Mouse (Mus musculus): Measurements from ENCODE around the gene Elk3.
"Not testable (repeated sequence)": the region's sequence is repeated elsewhere in the genome, so short reads cannot be mapped to it uniquely, and the experiment has no call there.

Gene Elk3

DNA sequence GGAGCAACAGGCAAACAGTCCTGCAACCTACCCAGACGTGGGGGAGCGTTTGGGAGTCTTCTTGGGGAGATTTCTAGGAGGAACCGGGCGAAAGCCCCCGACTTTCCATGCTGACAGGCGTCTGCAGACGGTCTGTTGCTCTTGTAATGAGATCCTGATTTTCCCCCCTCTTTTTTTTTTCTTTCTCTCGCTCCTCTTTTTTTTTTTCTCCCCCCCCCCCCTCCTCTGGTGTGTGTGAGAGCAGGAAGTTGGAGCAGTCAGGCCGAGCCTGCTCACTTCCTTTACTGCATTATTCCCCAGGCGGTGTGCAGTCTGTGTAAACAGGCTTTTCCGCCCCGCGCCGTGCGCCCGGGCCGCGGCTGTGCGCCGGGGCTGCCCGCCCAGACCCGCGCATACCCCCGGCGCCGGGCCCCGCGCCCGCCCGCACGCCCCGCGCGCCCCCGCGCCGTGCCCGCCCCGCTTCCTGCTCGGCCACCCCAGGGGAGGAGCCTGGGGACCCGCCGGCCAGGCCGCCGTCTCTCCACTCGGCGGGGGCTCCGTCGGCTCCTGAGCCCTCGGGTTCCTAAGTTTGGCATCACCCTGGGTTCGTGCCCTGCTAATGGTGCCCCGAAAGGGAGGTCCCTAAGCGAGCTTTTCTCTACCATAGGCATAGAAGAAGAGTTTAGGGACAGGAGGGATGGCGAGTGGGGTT is at the start of gene Elk3:
TSS of gene Elk3 (minus strand) at position 415 of the 691 bp plus-strand sequence.
- DNase-seq (ENCODE audit: low read depth, low spot score): no peak

DNA sequence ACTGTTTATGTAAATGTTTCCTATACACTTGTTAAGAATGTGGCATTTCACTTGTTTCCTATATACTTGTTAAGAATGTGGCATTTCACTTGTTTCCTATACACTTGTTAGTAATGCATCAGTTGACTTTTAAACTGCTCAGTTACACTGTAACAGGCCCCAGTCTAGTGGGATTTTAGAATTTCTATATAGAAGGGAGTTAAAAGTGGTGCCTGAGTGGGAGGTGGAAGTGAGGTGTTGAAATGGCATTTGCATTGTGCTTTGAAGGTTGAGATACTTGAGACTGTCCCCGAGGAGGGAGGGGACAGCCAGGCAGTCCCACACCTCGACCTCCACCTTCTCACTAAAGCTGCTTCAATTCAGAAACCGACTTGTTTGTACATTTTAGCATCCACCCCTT is 49.7 kb upstream of the Elk3 start:
- no peak for DNase-seq (ENCODE audit: low read depth, low spot score)

DNA sequence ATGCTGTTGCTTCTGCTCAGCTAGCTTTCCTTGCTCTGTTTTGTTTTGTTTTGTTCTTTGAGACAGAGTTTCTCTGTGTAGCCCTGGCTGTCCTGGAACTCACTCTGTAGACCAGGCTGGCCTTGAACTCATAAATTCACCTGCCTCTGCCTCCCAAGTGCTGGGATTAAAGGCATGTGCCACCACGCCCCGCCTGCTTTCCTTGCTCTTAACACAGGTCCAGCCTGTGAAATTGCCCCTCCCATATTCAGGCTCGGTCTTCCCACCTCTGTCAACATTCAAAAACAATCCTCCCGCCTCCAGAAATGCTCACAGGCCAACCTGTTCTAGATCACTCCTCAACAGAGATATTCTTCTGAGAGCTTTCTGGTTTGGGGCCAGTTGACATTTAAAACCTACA is 49.3 kb upstream of the Elk3 start:
- not testable (repeated sequence) for DNase-seq (ENCODE audit: low read depth, low spot score)

DNA sequence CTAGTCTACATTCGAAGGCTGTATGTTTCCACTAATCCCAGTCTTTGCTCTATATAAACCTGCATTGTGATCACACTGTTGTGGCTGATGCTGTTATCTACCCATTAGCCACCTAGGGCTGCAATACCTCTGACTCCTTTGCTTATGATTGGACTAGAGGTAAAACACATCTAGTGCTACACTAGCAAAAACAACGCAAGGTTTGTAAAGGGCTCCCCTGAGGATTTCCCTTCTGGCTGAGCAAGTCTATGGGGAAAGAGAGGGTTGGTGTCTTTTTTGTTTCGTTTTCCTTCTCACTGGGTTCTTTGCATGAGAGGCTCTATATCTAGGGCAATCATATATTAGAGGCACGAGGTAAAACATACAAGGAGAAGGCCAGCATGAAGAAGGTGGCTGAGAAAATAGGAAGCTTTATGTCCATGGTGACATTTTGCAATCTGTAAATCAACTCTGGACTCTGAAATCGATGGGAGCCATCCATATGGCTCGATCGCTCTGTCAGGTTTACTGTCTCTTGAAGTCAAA is 48.5 kb upstream of the Elk3 start:
- DNase-seq (ENCODE audit: low read depth, low spot score): no peak

DNA sequence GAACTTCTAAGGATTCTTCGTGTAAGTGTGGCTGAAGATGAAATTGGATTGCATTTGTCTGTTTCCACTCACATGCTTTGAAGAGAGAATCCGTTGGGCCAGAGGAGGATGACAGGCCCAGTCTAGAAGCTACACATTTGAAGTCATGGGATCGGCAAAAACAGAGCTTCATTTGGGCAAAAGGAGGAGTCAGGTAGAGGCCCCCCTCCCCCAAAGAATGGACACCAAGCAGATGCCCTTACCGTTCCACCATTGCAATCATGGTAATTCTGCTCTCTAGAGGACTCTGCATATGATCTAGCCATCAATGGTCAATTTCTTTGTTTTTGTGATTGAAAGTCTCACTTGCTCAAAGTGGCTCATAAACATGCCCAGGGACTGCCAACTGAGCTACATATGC is 47.9 kb upstream of the Elk3 start:
- DNase-seq (ENCODE audit: low read depth, low spot score): no peak

DNA sequence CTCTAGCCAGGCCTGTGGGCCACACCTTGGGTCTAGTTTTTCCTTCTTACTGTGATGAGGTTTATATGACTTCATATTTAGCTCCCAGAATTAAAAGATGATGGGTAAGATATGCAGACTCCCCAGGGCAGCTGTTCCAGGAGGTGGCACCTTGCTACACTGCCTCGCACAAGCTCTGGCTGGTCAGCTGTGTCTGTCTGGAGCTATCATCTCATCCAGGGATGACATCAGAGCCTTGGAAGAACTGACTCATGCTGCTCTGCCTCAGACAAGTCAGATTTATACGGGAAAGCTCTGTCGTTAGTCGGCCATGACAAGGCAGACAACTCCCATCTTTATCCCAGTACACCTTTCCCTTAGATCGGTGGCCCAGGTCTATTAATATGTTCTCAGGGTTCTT is 46.2 kb upstream of the Elk3 start:
- DNase-seq (ENCODE audit: low read depth, low spot score): no peak

DNA sequence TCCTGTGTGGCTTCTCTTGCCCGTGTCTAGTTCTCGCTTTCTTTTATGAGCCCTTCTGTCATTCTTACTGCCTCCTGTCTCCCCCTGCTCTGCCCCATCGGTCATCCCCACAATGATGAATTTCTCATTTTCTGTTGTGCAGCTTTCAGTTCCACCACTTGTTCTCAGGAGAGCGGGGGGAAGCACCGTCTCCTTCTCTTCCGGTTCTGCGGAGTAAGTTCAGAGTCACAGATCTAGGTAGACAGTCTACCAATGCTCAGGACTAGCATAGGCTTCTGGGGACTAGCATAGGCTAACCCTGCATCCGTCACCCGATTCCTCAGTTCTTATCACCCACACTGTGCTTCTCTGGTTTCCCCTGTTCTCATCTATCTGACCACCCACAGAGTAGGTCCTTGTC is 45.2 kb upstream of the Elk3 start:
- DNase-seq (ENCODE audit: low read depth, low spot score): no peak

DNA sequence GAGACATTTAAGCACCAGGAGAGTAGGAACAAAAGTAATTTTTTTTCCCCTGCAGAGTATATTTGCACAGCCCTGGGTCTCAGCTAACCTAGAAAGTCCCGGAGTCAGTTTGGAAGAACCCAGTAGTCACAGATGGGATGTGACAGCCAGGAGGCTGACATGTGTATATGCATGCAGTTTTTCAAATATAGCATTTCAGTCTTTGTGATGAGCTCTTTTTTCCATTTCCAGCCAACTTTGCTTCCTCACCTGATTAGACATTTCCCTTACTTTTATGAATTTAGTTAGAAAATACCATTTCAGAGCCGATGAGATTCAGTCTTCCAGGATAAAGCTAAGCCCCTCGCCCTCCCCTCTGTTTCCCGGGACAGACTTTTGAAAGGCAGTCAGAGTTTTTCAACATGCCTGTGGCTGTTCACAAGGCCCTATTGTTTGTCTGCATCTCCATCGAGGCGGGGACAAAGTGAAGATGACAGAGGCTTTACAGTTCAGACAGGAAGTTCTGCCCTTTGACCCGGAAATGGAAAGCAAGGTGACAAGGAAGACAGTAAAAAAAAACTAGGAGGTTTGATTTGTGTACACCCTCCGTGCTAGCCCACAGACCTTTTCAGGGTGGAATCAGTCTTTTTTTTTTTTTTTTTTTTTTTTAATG is 44.5 kb upstream of the Elk3 start:
- DNase-seq (ENCODE audit: low read depth, low spot score): no peak

DNA sequence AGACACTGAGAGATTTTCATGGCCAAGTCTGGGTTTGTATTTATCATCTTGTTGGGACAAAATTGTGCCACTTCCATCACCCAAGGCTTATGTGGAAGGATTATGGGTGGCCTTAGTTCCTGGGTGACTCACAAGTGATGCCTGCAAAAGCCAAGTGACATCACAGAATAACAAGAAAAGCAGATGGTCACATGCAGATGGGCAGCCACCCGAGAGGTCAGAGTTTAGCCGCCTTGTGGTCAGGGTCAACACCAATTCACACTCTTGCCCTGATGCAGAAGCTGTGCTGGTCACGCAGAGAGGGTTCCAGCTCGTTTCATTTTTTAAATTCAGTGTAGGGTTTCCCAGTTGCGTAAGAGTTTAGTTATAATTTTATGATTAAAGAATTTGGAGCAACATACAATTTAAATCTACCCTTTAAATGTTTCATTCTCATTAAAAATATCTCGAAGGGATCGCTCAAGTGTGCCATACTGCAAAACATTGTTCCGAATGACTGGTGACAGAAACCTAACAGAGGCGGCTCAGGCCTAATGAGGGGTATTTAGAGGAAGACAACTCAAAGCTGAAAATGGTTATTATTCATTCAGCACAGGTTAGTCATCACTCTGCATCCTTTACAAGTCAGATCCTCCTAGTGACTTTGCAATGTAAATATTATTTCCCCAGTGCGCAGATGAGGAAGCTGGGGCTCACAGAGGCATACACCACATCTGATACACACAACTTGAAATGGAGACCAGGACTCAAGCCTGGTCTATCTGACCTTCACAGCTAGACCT is 42.8 kb upstream of the Elk3 start:
- DNase-seq (ENCODE audit: low read depth, low spot score): no peak

DNA sequence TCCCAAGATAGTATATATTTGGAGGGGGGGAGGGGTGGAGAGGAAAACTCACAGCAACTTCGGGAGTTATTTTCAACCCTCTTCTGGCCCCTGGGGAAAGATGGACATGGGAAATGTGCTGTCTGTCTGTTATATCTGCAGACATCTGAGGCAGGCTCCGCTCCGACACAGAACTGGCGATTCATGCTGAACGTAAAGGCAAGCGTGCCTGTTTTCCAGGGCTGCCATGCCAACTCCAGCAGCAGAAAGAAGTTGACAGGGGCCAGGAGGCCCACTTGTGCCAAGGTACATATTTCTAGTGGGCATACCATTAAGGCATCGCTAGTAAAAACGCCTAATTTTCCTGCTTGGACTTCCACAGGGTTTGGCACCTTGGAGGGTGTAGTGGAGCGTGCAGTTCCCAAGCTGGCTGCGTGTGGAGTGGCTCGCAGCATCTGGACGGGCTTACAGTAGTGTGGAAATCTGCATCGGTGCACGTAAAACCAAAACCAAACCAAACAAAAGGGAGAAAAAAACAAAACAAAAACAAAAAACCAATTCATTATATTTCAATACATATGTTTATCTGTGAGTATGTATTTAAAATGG is 37.1 kb upstream of the Elk3 start:
- DNase-seq (ENCODE audit: low read depth, low spot score): no peak

DNA sequence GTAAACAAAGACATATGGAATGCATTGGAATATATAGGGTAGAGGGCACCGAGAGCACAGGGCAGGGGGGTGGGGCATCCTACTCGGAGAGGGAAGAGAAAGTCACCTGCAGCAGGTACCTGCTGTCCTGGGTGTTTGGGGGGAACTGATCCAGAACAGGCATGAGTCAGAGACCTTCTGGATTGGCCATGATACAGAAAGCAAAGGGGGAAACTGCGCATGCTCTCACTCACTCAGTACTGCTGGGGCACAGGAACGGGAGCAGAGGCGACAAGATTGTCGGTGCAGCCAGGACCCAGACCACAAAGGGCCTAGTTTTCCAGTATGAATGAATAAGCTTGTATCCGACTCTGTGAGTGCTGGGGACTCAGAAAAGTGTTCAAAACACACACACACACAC is 36.5 kb upstream of the Elk3 start:
- no peak for DNase-seq (ENCODE audit: low read depth, low spot score)

DNA sequence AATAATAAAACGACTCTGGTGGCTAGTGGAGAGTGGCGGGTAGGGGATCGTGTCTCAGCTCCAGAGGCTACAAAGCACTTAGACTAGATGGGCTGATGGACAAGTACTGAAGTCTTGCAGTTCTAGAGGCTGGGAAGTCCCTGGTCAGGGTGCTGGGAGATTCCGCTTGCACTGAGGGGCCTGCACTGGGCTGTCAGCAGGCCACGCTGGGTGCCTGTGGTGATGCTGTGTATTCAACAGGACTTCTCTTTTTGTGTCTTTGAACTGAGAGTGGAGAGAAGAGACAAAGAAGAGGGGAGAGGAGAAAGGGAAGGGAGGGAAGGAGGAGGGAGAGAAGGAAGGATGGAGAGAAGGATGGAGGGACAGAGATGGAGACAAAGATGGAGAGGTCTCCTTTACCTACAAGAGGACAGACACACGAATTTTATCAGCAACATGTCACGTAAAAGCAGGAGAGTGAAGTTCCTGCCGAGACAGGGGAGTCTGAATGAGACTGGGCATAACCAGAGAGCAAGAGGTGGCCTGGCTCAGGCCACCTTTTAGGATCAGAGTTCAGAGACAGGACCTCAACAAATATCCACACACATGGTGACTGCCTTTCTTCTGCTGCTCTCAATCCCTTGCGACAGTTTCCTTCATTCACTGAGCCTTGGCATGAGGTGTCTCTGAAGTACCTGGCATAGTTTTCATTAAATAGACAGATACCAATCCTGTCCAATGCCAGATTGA is 35.4 kb upstream of the Elk3 start:
- no peak for DNase-seq (ENCODE audit: low read depth, low spot score)

DNA sequence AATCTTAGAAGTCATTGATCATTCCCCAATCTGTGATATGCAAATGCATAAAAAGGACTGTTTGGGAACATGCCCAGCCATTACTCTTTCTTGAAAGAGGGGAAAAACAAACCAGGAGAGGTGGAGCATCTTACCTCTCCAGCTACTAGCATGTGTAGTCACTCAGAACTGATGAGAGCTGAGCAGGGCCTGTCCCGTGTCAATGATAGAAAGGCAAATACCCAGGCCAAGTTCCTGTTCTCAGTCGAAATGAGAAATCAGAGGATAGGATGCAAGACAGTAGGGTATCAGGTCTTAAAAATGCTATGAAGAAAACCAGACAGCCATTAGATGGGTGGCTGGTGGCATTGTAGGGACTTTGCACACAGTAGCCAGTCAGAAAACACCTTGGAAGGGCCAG is 34.6 kb upstream of the Elk3 start:
- DNase-seq (ENCODE audit: low read depth, low spot score): no peak

DNA sequence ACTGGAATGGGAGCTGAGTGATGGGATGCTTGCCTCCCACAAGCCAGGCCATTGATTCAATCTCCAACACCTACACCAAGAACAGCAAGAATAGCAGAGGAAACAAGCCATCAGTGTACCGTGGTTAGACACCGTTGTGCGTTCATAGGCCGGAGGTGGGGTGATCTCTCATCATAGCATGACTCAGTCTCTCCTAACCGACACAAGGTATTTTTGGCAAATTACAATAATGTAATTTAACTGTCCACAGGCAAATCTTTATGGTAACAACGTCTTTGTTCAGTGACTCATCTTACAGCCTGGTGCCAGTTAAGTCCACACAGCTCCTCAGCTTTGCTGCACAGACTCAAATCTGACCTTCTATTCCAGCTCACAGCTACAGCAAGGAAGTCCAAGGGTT is 32.5 kb upstream of the Elk3 start:
- DNase-seq (ENCODE audit: low read depth, low spot score): no peak

DNA sequence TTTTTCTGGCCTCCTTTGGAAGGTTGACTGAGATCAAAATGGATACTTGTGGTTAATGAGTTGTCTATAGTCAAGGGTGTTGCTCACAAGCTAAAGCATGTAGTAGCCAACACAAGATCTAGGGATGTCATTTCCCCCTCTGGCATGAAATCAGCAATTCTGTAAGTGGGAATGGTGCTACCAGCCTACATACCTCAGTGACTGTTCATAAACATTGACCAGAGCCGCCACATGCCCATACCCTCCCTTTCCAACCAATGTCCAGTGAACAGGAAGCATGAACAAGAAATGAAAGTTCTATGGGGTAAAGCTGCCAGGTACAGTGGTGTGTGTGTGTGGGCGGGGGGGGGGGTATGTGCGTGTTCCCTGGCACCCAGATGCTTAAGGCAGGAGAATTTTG is 32.1 kb upstream of the Elk3 start:
- DNase-seq (ENCODE audit: low read depth, low spot score): no peak

DNA sequence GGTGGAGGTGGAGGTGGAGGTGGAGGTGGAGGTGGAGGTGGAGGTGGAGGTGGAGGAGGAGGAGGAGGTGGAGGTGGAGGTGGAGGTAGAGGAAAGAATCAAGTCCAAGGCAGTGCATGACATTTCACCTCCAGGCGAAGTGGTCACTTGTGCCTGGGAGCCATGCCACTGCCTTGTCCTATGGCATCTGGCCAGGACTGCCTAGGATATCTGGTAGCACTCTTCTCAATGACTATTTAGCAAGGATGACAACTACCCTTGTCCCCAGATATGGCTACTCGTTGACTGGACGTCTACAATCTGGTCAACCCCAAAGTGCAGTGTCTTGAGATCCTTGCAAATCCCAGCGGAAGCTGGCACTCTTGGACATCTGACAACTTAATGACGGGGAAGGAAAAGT is 27.6 kb upstream of the Elk3 start:
- DNase-seq (ENCODE audit: low read depth, low spot score): no peak

DNA sequence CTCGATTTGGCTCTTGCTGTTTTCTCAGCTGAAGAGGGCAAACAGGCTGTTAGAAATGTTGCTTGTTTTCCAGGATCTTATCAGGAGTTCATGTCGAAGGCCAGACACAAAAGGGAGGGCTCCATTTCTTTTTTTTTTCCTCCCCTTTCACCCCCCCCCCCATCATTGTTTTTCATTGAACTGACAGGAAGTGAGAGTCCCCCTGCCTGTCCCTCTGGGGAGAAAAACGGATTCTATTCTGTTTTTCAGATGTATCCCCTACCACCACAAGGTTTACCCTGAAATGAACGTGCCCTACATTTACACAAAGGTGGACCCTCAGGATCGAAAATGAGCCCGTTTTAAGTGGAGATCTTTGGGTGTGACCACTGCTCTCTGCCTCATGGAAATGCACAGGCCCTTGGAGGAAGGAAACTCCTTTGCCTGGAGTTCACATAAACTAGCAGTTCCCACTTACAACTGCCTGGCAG is 25.6 kb upstream of the Elk3 start:
- no peak for DNase-seq (ENCODE audit: low read depth, low spot score)

DNA sequence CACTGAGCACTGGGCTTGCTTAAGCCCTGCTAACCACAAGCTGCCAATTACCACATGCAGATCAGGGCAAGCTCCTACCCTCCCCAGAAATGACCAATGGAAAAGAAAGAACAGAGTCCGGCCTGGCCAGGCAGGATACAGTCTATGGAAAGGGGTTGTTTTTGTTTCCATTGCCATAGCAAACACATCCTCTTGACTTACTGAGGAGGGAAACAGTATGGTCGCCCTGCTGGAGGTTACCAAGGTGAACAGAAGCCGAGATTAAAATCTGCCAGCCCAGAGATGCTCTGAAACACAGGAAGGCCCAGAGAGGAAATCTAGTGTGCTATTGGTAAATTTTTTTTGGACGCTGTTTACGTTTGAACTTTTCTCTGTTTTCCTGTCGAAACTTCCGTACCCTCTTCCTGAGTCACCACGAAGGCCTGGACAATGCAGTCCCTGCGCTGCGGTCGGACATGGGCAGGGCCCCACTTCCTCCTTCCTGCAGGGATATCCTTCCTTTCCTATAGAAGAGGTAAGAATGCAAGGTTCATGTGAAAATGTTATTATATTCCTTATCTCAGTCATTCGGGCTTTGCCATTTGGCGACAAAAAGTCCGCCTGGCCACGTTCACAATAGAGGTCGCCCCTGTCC is 25.0 kb upstream of the Elk3 start:
- DNase-seq (ENCODE audit: low read depth, low spot score): no peak

DNA sequence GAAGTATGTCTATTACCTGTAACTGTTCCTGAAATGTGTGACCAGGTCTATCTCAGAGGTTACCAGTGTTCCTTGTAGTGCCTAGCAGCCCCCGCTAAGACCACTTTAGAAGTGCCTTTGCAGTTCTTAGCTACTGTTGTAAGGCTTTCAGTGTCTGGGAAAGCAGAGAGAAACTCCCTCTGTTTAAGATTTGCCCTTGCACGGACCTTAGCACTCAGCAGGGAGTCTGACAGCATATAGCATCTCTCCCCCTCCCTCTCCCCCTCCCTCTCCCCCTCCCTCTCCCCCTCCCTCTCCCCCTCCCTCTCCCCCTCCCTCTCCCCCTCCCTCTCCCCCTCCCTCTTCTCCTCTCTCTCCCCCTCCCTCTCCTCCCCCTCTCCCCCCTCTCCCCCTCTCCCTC is 24.1 kb upstream of the Elk3 start:
- DNase-seq (ENCODE audit: low read depth, low spot score): no peak

DNA sequence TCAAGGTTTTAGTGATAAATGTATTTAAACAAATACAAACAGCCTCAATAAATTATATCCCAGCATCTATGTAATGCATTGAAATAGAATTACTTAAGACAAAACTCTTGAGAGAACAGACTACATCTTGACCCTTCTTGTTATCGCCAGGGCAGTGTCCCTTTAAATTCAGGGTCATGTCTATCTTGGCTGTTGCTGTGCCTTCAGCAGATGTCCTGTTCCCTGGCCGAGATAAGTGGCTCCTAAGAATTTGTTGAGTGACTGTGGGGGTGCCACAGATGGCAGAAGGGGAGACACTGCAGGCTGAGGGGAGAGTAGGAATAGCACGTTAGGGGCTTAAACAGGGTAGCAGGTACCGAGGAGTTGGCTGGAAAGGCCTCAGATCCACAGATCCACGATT is 22.3 kb upstream of the Elk3 start:
- DNase-seq (ENCODE audit: low read depth, low spot score): no peak

DNA sequence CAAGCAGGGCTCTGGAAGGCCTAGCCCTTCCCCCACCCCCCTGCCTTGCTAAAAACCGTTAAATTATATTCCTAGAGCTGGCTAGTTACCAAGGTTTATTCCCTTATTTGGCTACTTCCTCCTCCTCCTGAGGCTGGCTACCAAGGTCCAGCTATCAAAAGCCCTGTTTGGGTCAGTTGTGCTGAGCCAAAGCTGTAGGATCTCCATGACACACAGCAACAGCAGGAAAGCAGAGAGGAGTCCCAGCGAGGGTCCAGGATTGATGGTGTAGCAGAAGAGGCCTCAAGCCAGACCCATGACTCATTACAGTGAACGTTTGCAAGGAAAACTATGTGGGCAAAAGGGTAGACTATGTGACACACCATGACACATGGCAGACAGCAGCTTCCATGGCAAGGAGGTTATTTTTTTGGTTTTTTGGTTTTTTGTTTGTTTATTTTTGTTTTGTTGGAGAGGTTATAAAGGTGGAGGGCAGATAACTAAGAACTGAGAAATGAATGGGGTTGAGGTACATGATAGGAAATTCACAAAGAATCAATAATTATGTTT is 21.4 kb upstream of the Elk3 start:
- no peak for DNase-seq (ENCODE audit: low read depth, low spot score)
